In genomic region chr13:18841019-18841418, GRCm38 (mm10) we compare ENCODE assay signal across 19 mouse cellular contexts.
DNase-seq lines count a peak whose midpoint lies in the region; ATAC-seq and TF ChIP-seq lines count a peak whose summit lies in the region.
"Had no signal": no experiment of that assay in that cellular context is flagged by ENCODE, and none has a peak within 500 bp of the region (broad histone marks: within the 10 kb centered on the region; RNA-seq: fewer than 3 reads in every experiment).

No protein-coding gene starts in this region.

- CTCF ChIA-PET in Patski (lab: Charles Lee): interaction anchor here (2.2 kb wide), 1 partner anchor 12 kb away, joined by 10 read pairs; no protein-coding TSS in a partner anchor

- H3K27ac ChIP-seq in neural tube, embryonic 15.5 days (replicated peaks): no peak overlapping the region
- H3K27ac ChIP-seq: embryonic facial prominence, embryonic 10.5 days; embryonic facial prominence, embryonic 12.5 days; forebrain, embryonic 13.5 days; forebrain, embryonic 15.5 days had no signal

- H3K4me1 ChIP-seq in neural tube, embryonic 15.5 days: no peaks in the 10 kb centered on the region
- H3K4me1 ChIP-seq: embryonic facial prominence, embryonic 10.5 days; embryonic facial prominence, embryonic 12.5 days; forebrain, embryonic 13.5 days; forebrain, embryonic 15.5 days had no signal

- ATAC-seq in Patski: peak; percentile 57
- no peak for ATAC-seq in neural tube, embryonic 15.5 days (ENCODE audit: low FRiP score)
- ATAC-seq: forebrain, embryonic 13.5 days; forebrain, embryonic 15.5 days; forebrain, postnatal 0 days had no signal

- POLR2A ChIA-PET in Patski (lab: Charles Lee): no interaction called here

- H3K9ac ChIP-seq in neural tube, embryonic 15.5 days (replicated peaks): no peak overlapping the region
- H3K9ac ChIP-seq: embryonic facial prominence, embryonic 12.5 days; forebrain, embryonic 13.5 days; forebrain, embryonic 15.5 days; forebrain, postnatal 0 days had no signal

- H3K4me3 ChIP-seq in neural tube, embryonic 15.5 days (replicated peaks): no peak overlapping the region
- H3K4me3 ChIP-seq: embryonic facial prominence, embryonic 10.5 days; embryonic facial prominence, embryonic 12.5 days; forebrain, embryonic 13.5 days; forebrain, embryonic 15.5 days had no signal

- no peaks in the 10 kb centered on the region for H3K9me3 ChIP-seq in neural tube, embryonic 15.5 days (replicated peaks)
- H3K9me3 ChIP-seq: embryonic facial prominence, embryonic 10.5 days; embryonic facial prominence, embryonic 12.5 days; forebrain, embryonic 13.5 days; forebrain, embryonic 15.5 days; G1E had no signal

- no peak for TF ChIP-seq CTCF in Patski (IDR thresholded peaks at IDR 0.05)

- H3K4me2 ChIP-seq in neural tube, embryonic 15.5 days: no peak overlapping the region
- H3K4me2 ChIP-seq: embryonic facial prominence, embryonic 12.5 days; forebrain, embryonic 13.5 days; forebrain, embryonic 15.5 days had no signal

- peak; percentile 10 for DNase-seq in retina, embryonic 14.5 days (ENCODE audit: low spot score)
- no peak for DNase-seq in retina, postnatal 1 day
- DNase-seq in Muller cell, postnatal 12 days (ENCODE audit: inconsistent ontology term): peak; percentile 69
- peak; percentile 15 for DNase-seq in Patski (ENCODE audit: low read depth, low spot score)
- no peak for DNase-seq in urinary bladder, postnatal 25 days (ENCODE audit: low spot score)
- DNase-seq: adrenal gland, adult 8-10 months; adrenal gland, postnatal 14 days; adrenal gland, postnatal 36 days; cerebellum, adult 11-12 months; cerebellum, adult 2 months; cerebellum, adult 9-10 months; cerebellum, postnatal 25 days; forebrain, postnatal 0 days had no signal

- H3K36me3 ChIP-seq in neural tube, embryonic 15.5 days: peaks cover 12% of the 10 kb centered on the region; the same call in 1 of the 2 replicates
- H3K36me3 ChIP-seq: embryonic facial prominence, embryonic 12.5 days had no signal

- WGBS in neural tube, embryonic 15.5 days: 75% methylated on average over 2 of the region's 2 CpGs

- in situ Hi-C loops in Patski (cut with MboI; ENCODE audit: low pct_unique_long_range_greater_than_20kb): no loop called here

- H3K27me3 ChIP-seq in Patski: no peaks in the 10 kb centered on the region
- no peaks in the 10 kb centered on the region for H3K27me3 ChIP-seq in neural tube, embryonic 15.5 days (replicated peaks)
- H3K27me3 ChIP-seq: embryonic facial prominence, embryonic 12.5 days; forebrain, embryonic 13.5 days; forebrain, embryonic 15.5 days had no signal

Comparison
In these comparisons a context has a peak if more than half of its experiments do, and no peak if none do; other contexts are left out.
1. DNase-seq: peak in retina, embryonic 14.5 days (single experiment), Muller cell, postnatal 12 days (single experiment) and Patski (single experiment); none in retina, postnatal 1 day (single experiment) and urinary bladder, postnatal 25 days (single experiment).